Mouse (Mus musculus) induced T-regulatory cell, adult 2 months (primary cell): ENCODE data around the gene Zfp442.
"Not testable (repeated sequence)": the region's sequence is repeated elsewhere in the genome, so short reads cannot be mapped to it uniquely, and the experiment has no call there.

ENCODE experiments used
- DNase-seq: peaks from one replicate; pipeline ENCODE4 v3.0.0-alpha.2; 2012; ENCODE audit warnings: low read depth

The Zfp442 gene

DNA sequence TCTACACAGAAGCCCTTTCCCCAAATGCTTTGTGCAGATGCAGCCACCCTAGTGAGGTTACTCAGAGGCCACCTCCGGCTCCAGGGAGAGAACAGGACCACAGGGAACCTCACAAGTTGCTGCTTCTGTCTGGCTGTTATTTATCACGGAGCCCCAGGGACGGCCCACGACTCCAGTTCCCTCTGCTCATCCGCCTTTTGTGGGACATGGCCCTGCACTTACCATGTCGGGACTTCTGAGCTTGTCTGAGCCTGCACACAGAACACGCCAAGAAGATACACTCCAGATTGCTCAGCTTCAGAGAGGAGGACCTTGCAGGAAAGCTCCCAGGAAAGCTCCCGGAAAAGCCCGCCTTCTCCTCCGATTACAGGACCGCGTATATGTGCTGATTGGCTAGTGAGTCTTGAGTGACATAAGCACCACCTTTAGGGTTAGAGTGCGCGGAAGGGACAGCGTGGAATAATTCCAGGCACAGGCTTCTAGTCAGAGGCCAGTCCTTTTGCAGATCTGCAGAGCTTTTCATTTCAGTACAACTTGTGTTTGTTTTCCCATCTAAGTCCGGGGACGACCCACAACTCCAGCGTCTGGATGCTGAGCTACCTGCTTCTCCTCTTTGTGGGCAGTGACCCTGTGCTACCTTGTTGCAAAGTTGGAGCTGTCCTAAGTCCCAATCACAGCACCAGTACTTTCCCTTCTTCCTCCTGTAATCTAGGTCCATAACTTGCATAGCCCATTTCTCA lies at the start of gene Zfp442:
Zfp442 (minus strand) TSS at position 307 of the 740 bp plus-strand sequence.
- peak; percentile 41 for DNase-seq

DNA sequence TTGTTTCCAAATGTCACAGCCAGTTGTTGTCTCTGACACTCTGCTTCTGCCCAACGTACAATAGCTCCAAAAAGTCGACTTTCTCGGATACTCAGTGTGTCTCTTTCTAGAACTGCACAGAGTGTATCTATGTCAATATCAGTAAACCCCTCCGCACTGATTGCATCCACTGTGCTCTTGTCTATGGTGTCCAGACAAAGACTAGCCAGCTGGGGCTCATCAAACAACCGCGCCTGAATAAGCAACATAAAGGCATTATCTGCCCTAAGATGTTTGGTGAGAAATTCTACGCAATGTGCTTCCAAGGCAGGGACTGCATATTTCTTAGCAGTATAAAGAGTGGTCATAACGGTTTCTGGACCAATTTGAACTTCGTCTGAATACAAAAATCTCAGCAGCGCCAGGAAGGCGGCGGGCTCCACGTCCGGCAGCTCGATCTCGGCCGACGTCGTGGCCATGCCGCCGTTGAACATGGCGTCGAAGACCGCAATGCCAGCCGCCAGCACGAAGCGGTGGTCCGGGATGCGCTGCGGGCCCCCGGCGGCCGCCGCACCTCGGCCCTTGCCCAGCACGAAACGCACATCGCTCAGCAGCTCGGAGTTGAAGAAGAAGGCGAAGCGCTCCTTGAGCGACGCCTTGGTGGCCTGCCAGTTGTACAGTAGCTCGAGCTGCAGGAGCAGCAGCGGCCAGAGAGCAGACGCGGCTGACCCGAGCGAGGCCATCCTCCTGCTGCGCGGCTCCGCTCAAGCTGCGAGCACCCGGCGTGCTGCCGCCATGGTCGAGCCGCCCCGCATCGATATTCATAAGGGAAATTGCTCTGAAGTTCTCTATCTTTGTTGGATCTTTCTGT lies 49.1 kb upstream of the Zfp442 start:
- DNase-seq = not testable (repeated sequence)

DNA sequence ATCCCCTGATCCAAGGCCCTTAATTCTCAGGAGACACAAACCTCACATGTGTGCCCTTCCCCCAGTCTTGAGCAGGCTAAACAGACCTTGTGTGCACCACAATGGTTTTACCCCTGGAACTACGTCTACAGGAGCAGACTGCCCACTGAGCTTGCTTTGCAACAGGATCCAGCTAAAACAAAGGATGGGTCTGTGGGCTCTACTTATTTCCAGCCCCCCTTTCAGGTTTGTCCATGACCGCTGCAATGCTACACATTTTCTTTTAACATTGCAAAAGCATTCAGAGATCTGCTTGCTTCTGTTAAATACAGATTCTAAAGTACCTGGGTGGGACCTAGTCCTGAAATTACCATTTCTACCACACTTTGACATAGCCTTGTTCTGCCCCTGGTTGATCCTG lies 41.7 kb upstream of the Zfp442 start:
- no peak for DNase-seq

DNA sequence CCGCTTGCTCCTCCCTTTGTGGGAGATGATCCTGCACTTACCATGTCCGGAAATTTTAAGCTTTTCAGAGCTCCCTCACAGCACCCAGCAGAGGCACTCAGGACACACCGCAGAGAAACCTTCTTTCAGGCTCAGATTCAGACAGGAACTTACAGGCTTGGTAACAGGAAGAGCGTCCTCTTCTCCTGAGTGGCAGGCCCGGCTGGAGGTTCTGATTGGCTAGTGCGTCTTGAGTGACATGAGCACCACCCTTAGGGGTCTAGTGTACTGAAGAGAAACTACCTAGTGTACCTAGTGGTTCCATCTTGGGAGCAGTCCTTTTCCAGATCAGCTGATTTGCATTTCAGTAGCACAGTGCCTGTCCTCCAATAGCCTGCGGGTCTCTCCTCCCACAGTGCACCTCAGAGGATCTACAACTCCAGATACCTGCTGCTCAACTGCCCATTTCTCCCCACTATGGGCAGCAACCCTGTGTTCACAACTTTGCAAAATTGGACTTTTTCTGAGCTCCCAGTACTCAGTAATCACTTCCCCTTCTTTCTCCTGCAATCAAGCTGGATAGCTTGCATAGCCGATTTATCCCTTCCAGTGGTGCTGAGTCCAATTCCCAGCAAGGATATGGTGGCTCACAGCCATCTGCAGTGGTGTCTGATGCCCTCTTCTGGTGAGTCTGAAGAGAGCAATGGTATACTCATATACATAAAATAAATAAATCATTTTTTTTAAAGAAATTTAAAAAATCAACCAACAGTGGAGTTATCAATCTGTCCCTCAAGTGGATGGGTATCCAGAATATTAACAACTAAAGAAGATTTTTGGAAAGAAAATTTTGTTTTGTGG lies 33.9 kb upstream of the Zfp442 start, which contains the start of gene Zfp345:
Zfp345 (minus strand) TSS at position 153 of the 840 bp plus-strand sequence.
- peak; percentile 6 for DNase-seq

DNA sequence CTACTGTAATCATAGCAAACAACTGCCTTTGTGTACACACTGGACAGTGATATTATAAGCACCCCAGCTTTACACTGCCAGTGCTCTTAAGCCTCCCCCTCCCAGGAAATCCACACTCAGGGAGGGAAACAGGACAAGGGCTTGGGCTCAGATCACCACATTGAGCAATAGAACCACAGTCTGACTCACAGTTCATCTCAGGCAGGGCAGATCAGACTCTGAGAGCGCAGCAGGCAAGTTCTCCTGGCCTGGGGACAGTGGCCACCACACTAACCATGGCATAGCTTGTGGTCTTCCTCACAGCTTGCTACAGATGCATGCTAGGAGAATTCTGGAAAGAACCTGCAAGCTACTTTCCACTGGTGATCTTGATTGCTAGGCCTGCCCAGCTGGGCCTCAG lies 12.2 kb downstream of the Zfp442 start:
- not testable (repeated sequence) for DNase-seq

DNA sequence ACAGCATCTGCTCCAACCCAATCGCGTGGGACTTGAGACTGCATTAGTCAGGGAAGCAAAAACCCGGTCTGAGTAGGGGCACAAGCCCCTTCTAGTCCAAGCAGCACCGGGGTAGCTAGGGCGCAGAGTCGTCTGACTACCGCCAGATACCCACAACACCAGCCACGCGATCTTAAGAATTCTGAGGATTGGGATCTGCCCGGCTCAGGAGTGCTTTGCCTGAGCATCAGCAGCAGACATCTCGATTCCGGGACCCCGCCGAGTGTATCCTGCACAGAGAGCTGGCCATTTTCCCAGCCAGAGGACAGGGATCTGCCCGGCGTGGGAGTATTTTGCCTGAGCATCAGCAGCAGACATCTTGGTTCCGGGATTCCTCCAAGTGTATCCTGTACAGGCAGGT lies 39.1 kb downstream of the Zfp442 start:
- DNase-seq = not testable (repeated sequence)

DNA sequence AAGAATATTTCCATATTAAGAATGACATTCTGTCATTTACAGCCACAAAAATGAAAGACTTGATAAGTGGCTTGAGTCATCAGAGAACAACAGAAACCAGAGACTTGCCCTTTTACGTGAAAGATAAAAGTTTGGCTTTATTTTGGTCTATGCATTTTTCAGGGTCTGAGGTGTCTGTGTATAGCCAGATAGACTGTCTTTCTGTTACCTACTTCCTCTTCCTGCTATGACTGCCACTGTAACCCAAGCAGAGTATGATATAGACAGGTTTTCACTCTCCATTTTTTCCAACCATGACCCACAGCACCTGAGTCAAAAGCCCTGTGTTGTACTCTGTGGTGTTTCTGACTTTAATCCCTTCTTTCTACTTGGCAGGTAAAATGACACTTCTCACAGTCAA lies 61.1 kb downstream of the Zfp442 start:
- no peak for DNase-seq

DNA sequence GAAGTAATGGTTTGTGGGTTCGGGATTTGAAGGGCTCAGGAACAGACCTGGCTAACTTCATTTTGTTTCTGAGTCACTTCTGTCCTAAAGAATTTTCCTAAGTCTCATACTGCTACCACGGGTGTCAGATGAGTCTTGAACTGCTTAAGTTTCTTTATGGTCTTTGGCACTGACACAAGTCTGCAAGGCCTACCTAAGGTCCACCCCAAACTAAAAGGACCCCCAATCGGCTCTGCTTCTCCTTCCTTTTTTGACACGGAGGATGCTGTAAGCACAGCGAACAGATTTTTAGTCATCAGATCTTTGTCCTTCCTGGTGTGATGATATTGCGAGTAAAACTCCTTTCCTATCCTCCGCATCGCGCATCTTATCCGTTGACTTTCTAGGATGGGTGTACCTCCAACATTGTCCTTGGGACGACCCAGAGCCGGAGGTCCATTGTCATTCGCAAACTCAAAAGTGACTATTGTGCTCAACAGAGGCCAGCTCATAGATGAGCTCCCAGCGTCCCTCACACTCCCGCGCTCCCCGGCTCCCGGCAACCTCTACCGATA lies 65.7 kb downstream of the Zfp442 start:
- not testable (repeated sequence) for DNase-seq

DNA sequence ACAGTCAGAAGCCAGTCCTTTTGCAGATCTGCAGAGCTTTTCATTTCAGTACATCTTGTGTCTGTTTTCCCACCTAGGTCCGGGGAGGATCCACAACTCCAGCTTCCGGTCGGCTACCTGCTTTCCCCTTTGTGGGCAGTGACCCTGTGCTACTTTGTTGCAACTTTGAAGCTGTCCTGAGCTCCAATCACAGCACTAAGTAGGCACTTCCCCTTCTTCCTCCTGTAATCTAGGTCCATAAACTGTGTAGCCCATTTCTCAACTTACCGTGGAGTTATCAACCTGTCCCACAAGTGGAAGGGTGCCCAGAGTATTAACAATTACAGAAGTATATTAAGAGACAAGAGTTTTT lies 88.4 kb downstream of the Zfp442 start:
- no peak for DNase-seq

DNA sequence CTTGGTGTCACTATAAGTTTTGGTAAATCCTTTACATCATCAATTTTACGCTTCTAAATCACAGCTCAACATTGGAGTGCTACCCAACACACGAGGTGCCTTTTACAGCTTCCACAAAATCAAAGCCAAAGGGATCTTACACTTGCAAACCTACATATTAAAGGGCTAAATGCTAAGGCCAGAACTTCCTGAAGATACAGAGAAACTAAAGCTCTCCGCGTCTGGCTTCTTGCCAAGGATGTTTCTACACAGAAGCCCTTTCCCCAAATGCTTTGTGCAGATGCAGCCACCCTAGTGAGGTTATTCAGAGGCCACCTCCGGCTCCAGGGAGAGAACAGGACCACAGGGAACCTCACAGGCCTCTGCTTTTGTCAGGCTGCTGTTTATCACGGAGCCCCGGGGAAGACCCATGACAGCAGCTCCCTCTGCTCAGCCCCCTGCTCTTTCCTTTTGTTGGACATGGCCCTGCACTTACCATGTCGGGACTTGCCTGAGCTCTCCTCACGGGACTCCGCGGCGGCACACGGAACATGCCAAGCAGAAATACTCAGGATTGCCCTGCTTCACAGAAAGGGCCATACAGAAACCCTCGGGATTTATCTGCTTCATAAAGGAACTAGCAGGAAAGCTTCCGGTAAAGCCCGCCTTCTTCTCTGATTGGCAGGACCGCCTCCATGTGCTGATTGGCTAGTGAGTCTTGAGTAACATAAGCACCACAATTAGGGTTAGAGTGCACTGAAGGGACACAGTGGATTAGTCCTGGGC lies 89.0 kb downstream of the Zfp442 start, which contains the start of gene 3300002I08Rik:
3300002I08Rik (minus strand) TSS at position 653 of the 765 bp plus-strand sequence.
- peak; percentile 88 for DNase-seq
